Mouse (Mus musculus) spleen, adult 2 months (tissue): ENCODE results near the gene Dapk2. TPM values are rescaled to one million over a fixed set of nuclear protein-coding genes. Genes with fewer than 3 reads are reported as not detected.

ENCODE experiments used
- DNase-seq, 2 experiments: peaks; one replicate each; pipeline versions ENCODE4 v3.0.0 to v3.0.0-alpha.2; 2012 to 2021; ENCODE audit warnings: low spot score in 2 of 2, low read depth in 1 of 2
- H3K27ac ChIP-seq: fragments of 200-500 bp; 2 replicates; pipeline ENCODE4 v1.5.1; 2012; ENCODE audit warnings: low read length, inconsistent platforms; ENCODE audit not compliant: insufficient read depth
- H3K27me3 ChIP-seq: fragments of 200-500 bp; 2 replicates; pipeline ENCODE4 v1.6.1; 2012; ENCODE audit warnings: mild to moderate bottlenecking, moderate library complexity, low read length, inconsistent platforms; ENCODE audit not compliant: control insufficient read depth, insufficient read depth
- H3K36me3 ChIP-seq: fragments of 200-500 bp; 2 replicates; pipeline ENCODE4 v1.6.1; 2012; ENCODE audit warnings: mild to moderate bottlenecking, low read length, inconsistent platforms; ENCODE audit not compliant: control insufficient read depth, insufficient read depth
- H3K4me1 ChIP-seq: fragments of 200-500 bp; 2 replicates; pipeline ENCODE4 v1.6.1; 2011; ENCODE audit warnings: inconsistent platforms; ENCODE audit not compliant: control insufficient read depth, insufficient read depth, insufficient read length
- H3K4me3 ChIP-seq: fragments of 200-500 bp; 2 replicates; pipeline ENCODE4 v1.5.1; 2011; ENCODE audit warnings: mild to moderate bottlenecking, inconsistent platforms; ENCODE audit not compliant: insufficient read depth, insufficient read length; ENCODE audit errors: extremely low read depth
- CTCF ChIP-seq: fragments of 200-500 bp; IDR thresholded peaks from 2 replicates; pipeline ENCODE4 v1.5.1; 2011; ENCODE audit warnings: mild to moderate bottlenecking, inconsistent platforms; ENCODE audit not compliant: insufficient read depth, insufficient read length, insufficient replicate concordance; ENCODE audit errors: extremely low read depth
- POLR2A ChIP-seq: fragments of 200-500 bp; IDR thresholded peaks from 2 replicates; pipeline ENCODE4 v1.6.1; 2011; ENCODE audit warnings: low read depth, low read length, inconsistent platforms
- whole genome bisulfite sequencing: fragments of 180-500 bp; shearing (Covaris S2); methylation state at CpG from one replicate; pipeline ENCODE4 v1.1.7; 2018; 5-methylcytosine and 5-hydroxymethylcytosine counted together
- polyA plus RNA-seq: library from polyadenylated mRNA; depleted of rRNA; stranded (reverse); fragments of >200 nt; gene quantifications from 2 replicates; pipeline ENCODE4 v1.2.3, GENCODE M21; 2012

The Dapk2 gene
- polyA plus RNA-seq, 1 experiment = 11.9 TPM

DNA sequence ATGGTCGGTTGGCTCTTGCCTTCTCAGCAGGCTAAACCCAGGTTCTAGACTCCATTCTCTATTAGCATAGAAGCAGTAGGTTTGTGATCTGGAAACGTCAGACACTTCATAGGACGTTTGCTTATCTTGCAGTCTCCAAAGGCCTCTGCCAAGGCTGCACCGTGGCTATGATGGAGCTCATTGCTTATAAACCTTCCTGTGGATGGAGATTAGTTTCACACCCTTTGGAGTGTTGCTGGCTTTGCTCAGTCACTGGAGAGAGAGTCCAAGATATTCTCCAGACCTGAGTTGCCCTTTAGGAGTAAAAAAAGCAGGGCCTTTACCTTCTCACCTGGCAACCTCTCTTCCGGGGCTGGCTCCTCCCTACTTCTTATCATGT, 42.4 kb downstream of the Dapk2 start:
- Histone ChIP-seq H3K36me3 (no peaks in the 10 kb centered on the region), H3K4me3 (no peak overlapping the region), H3K27me3 (no peaks in the 10 kb centered on the region), H3K4me1 (no peaks in the 10 kb centered on the region), H3K27ac (no peak overlapping the region)
- TF ChIP-seq CTCF = no peak
- no peak for TF ChIP-seq POLR2A
- WGBS = 77% methylated on average over 5 of the region's 5 CpGs
- no peak for DNase-seq

DNA sequence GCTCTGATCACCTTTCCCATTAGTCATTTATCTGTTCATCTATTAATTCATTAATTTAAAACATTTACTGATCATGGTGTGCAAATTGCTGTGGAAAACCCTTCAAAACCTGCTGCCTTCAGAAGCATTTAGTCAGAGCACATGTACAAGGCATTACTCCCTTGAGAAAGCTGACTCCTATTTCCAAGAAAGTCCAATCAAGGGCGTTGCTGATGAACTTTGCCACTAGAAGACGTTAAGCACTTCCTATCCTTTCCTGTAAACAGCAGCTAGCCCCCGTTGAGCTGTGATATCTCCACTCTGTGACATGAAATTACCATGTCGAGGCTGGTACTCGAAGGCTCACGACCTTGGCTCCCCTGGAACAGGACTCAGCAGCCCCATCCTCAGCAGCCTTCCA, 43.6 kb downstream of the Dapk2 start:
- no peak for DNase-seq
- Histone ChIP-seq H3K4me3 (no peak overlapping the region), H3K27me3 (no peaks in the 10 kb centered on the region), H3K27ac (no peak overlapping the region), H3K36me3 (no peaks in the 10 kb centered on the region), H3K4me1 (no peaks in the 10 kb centered on the region)
- 65% methylated on average over 6 of the region's 6 CpGs for WGBS
- no peak for TF ChIP-seq POLR2A
- no peak for TF ChIP-seq CTCF

DNA sequence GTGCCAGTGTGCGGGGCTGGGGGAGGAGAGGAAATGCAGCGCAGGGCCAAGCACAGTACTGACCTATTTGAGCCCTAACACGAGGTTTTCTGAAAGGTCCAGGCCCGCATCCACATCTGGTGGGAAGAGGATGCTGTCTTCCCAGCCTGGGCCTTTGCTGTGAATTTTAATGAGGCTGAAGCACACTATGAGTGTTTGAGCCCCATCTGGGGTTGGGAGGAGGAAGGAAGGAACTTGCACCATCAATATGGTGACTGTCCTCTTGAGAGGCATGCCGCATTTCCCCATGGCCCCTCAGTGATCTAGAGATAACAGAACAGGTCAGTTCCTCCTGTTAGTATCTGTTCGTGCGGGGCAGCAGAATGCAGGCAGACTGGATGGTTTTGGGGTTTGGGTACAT, 44.4 kb downstream of the Dapk2 start:
- Histone ChIP-seq H3K36me3 (no peaks in the 10 kb centered on the region), H3K4me3 (no peak overlapping the region), H3K4me1 (no peaks in the 10 kb centered on the region), H3K27me3 (no peaks in the 10 kb centered on the region), H3K27ac (no peak overlapping the region)
- 55% methylated on average over 7 of the region's 7 CpGs for WGBS
- DNase-seq = no peak
- TF ChIP-seq POLR2A = no peak
- TF ChIP-seq CTCF = no peak

DNA sequence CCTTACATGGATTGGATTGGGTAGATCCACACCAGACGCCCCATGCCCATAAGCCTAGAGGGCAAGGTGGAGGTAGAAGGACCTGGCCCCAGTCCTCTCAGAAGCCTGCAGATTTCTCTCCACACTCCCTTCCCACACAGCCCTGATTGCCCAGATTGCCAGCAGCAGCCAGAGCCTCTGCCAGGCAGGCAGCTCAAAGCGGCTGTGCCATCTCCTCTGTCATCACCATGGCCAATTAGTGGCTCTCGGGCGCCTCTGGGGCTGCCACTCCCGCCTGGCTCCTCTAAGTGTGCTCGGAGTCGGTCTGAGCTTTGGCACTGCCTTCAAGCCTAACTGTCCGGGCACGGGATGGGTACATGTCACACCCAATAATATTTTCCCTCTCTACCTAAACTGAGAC, 47.7 kb downstream of the Dapk2 start:
- Histone ChIP-seq H3K4me1 (no peaks in the 10 kb centered on the region), H3K4me3 (no peak overlapping the region), H3K27me3 (no peaks in the 10 kb centered on the region), H3K27ac (no peak overlapping the region), H3K36me3 (no peaks in the 10 kb centered on the region)
- no peak for DNase-seq
- no peak for TF ChIP-seq CTCF
- TF ChIP-seq POLR2A = no peak
- 92% methylated on average over 9 of the region's 9 CpGs for WGBS

DNA sequence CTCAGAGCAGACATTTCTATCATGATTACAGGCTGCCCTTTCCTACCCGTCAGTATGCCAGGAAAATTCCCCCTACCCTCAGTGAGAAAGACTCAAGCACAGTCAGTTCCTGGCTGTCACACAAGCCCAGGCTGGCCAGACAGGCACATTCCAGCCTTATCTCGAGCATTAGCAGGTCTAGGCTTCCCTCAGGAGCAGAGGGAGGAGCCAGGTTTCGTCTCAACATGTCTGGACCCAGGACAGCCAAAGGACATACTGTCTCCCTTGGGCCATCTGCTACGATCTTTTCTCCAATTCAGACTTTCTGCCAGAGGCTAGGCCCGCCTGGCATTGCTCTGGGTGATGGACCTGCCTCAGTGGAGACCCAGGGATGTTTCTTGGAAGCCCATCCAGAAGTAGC, 48.8 kb downstream of the Dapk2 start:
- TF ChIP-seq POLR2A (no peak), CTCF (no peak)
- no peak overlapping the region for H3K4me3 ChIP-seq
- no peaks in the 10 kb centered on the region for H3K36me3 ChIP-seq
- peaks cover under 1% of the 10 kb centered on the region; the same call in 1 of the 2 replicates for H3K4me1 ChIP-seq
- DNase-seq = no peak
- H3K27ac ChIP-seq = no peak overlapping the region
- H3K27me3 ChIP-seq = no peaks in the 10 kb centered on the region
- 80% methylated on average over 5 of the region's 5 CpGs for WGBS

DNA sequence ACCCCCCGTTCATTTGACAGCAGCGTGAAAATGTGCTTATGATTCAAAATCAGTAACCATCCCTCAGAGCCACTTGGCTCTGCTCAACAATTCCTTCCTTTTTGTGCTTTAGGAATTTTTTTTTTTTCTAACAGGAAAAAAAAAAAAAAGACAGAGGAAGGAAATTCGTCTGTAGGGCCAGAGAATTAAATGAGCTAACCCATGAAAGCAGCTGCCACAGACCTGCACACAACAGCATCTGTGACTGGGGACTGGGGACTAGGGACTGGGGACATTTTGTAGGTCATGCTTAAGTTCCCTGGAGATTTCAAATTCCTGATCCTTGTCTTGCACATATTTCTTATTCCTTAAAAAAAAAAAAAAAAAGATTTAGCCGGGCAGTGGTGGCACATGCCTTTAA, 53.4 kb downstream of the Dapk2 start:
- H3K27ac ChIP-seq = no peak overlapping the region
- no peak for TF ChIP-seq POLR2A
- TF ChIP-seq CTCF = no peak

DNA sequence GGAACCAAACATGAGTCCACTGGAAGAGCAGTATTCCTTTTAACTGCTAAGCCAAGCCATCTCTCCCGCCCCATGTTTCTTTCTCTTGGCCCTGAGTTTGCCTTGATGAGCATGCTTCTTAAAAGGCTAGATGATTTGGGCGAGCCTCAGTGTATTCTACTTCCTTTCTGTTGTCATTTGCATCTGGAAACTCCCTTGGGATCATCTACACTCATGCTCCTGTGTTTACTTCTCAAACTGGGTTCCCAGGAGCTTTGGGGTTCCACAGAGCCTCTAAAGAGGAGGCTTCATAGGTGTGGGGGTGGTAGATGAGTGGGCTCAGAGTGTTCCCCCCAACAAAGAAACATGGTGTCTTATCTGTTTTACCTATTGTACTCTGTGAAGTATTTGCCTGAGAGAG, 54.1 kb downstream of the Dapk2 start:
- H3K4me3 ChIP-seq = no peak overlapping the region
- no peaks in the 10 kb centered on the region for H3K36me3 ChIP-seq
- peak in 1 of 2 experiments; percentile 19 for DNase-seq
- peaks cover 16% of the 10 kb centered on the region for H3K4me1 ChIP-seq
- H3K27me3 ChIP-seq = no peaks in the 10 kb centered on the region
- 57% methylated on average over 2 of the region's 2 CpGs for WGBS
- no peak overlapping the region for H3K27ac ChIP-seq
- TF ChIP-seq CTCF (no peak), POLR2A (no peak)

More for the DNA sequence above, 53.4 kb downstream of the Dapk2 start:
- H3K27me3 ChIP-seq = no peaks in the 10 kb centered on the region
- H3K36me3 ChIP-seq = no peaks in the 10 kb centered on the region
- no peak for DNase-seq
- H3K4me3 ChIP-seq = no peak overlapping the region
- 75% methylated on average over 4 of the region's 4 CpGs for WGBS
- H3K4me1 ChIP-seq = peaks cover 16% of the 10 kb centered on the region
